In the genomic region with DNA sequence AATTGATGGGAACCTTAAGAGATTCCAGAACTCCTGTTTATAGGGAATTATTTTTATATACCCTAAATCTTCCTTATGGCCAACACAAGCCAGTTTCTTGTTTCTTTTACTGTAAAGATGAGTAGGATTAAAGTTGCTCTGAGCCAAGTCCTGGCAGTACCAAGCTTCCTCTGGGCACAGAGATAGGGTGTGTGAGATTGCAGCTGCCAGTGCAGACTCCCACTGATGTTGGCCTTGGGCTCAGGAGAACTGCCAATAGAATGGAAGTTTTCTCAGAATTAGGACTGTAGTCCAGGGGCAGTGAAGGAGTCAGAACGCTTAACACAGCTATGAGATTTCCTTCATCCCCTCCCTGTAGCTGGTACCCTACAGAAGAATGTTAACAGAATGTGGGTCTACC, we compare ENCODE assay signal across 9 mouse cellular contexts. TPM values are rescaled to one million over a fixed set of nuclear protein-coding genes. Genes with fewer than 3 reads are reported as not detected.
A peak's percentile ranks its signal among the peaks of the same experiment; 100 is the strongest.
DNase-seq lines count a peak whose midpoint lies in the region; ATAC-seq and TF ChIP-seq lines count a peak whose summit lies in the region.
"Had no signal": no experiment of that assay in that cellular context is flagged by ENCODE, and none has a peak within 500 bp of the region (broad histone marks: within the 10 kb centered on the region; RNA-seq: fewer than 3 reads in every experiment).

No protein-coding gene starts in this region.

- WGBS in liver, embryonic 12.5 days (ENCODE audit: insufficient replicate concordance) = 67% methylated on average over 1 of the region's 1 CpGs

- peak overlapping the region; percentile 99 for H3K27ac ChIP-seq in gastrocnemius, adult 2 months
- no peak overlapping the region for H3K27ac ChIP-seq in testis, adult 2 months (ENCODE audit: control insufficient read depth, insufficient read depth, low read depth, low read length)
- no peak overlapping the region for H3K27ac ChIP-seq in liver, embryonic 12.5 days

- no peak for TF ChIP-seq CTCF in gastrocnemius, adult 2 months (IDR thresholded peaks at IDR 0.05)
- no peak for TF ChIP-seq CTCF in testis, adult 2 months (IDR thresholded peaks at IDR 0.05; ENCODE audit: control insufficient read depth, insufficient read depth, insufficient replicate concordance, low read depth, low read length)

- no peak for ATAC-seq in liver, embryonic 12.5 days
- ATAC-seq in inflammation-experienced regulatory T-cells, adult 6 months = no peak

- no peaks in the 10 kb centered on the region for H3K27me3 ChIP-seq in testis, adult 2 months (ENCODE audit: control insufficient read depth, insufficient read depth, low read length)
- no peaks in the 10 kb centered on the region for H3K27me3 ChIP-seq in liver, embryonic 12.5 days (replicated peaks)

- no peak for TF ChIP-seq POLR2A in testis, adult 2 months (IDR thresholded peaks at IDR 0.05; ENCODE audit: control insufficient read depth, low read depth, low read length)

- intact Hi-C loops in gastrocnemius, adult 2 months (cut with DNase I) = no loop called here
- intact Hi-C loops in left cerebral cortex, postnatal 10 days (cut with DNase I) = loop anchor here (2.0 kb wide), 1 partner anchor 53 kb away; the partner anchor contains the start of gene Armc7

- no peak for DNase-seq in gastrocnemius, adult 2 months
- DNase-seq in gastrocnemius, adult 18-20 months (ENCODE audit: low spot score) = no peak
- DNase-seq in testis, postnatal 10 days (ENCODE audit: low spot score) = no peak
- no peak for DNase-seq in gastrocnemius, postnatal 4 days (ENCODE audit: low spot score in 2 of 2)
- DNase-seq in left cerebral cortex, postnatal 10 days (ENCODE audit: extremely low spot score in 1 of 2, low spot score in 2 of 2) = no peak
- DNase-seq: layer of hippocampus, adult 9-11 months had no signal

- peak overlapping the region; percentile 99 for H3K4me2 ChIP-seq in liver, embryonic 12.5 days

- H3K9me3 ChIP-seq in liver, embryonic 12.5 days (replicated peaks) = no peaks in the 10 kb centered on the region

- H3K4me3 ChIP-seq in gastrocnemius, adult 2 months = peak overlapping the region; percentile 97
- peak overlapping the region; percentile 39; the same call in 1 of the 2 replicates for H3K4me3 ChIP-seq in testis, adult 2 months (ENCODE audit: control insufficient read depth, low read depth, low read length)
- peak overlapping the region; percentile 95 for H3K4me3 ChIP-seq in liver, embryonic 12.5 days

- H3K36me3 ChIP-seq in testis, adult 2 months (ENCODE audit: control insufficient read depth, insufficient read depth, low read length) = peaks cover 5% of the 10 kb centered on the region; the same call in 1 of the 2 replicates
- H3K36me3 ChIP-seq in liver, embryonic 12.5 days = peaks cover 31% of the 10 kb centered on the region

- H3K4me1 ChIP-seq in testis, adult 2 months (ENCODE audit: control insufficient read depth, insufficient read depth, low read length) = peaks cover 8% of the 10 kb centered on the region
- peaks cover 41% of the 10 kb centered on the region for H3K4me1 ChIP-seq in liver, embryonic 12.5 days

- peak overlapping the region; percentile 92 for H3K9ac ChIP-seq in liver, embryonic 12.5 days

RNA-seq across cellular contexts. Expression of gene Kctd2, which starts 1.4 kb away (rescaled TPM):
- 10 to 100 TPM; 14.8 to 22.3 TPM for total RNA-seq in gastrocnemius, adult 2 months (2021)
- total RNA-seq in gastrocnemius, adult 18-20 months (2021) = 10 to 100 TPM; 15.9 to 17.7 TPM
- polyA plus RNA-seq in testis, adult 2 months (2012; rRNA removed) = 11.8 and 13.6 TPM in 2 replicates
- polyA plus RNA-seq in liver, embryonic 12.5 days (2016; fragmentation: Nextera tagmentation; extraction: Ambion mirVana) = 8.6 and 9.3 TPM in 2 replicates
- 10 to 100 TPM in 2 of 3 experiments, 1 to 10 TPM in 1; 5.6 to 15.7 (median 14.9) TPM for polyA plus RNA-seq in inflammation-experienced regulatory T-cells, adult 6 months (2017; shearing (Covaris generic))
- 10 to 100 TPM; 21.4 to 21.6 TPM for total RNA-seq in gastrocnemius, postnatal 4 days (2021)
- 10 to 100 TPM; 54.3 to 55.7 TPM for total RNA-seq in left cerebral cortex, postnatal 10 days (2021)

RNA-seq across cellular contexts. Expression of gene Atp5h, which starts 1.6 kb away (rescaled TPM):
- 100 to 1,000 TPM; 680 to 956 TPM for total RNA-seq in gastrocnemius, adult 2 months (2021)
- 100 to 1,000 TPM; 772 to 857 TPM for total RNA-seq in gastrocnemius, adult 18-20 months (2021)
- 145 and 166 TPM in 2 replicates for polyA plus RNA-seq in testis, adult 2 months (2012; rRNA removed)
- polyA plus RNA-seq in liver, embryonic 12.5 days (2016; fragmentation: Nextera tagmentation; extraction: Ambion mirVana) = 624 and 630 TPM in 2 replicates
- 100 to 1,000 TPM; 696 to 777 (median 721) TPM for polyA plus RNA-seq in inflammation-experienced regulatory T-cells, adult 6 months (2017; shearing (Covaris generic))
- 100 to 1,000 TPM; 763 to 790 TPM for total RNA-seq in gastrocnemius, postnatal 4 days (2021)
- total RNA-seq in left cerebral cortex, postnatal 10 days (2021) = 100 to 1,000 TPM; 399 to 414 TPM

RNA-seq across cellular contexts. Expression of gene Mrpl58, which starts 17.8 kb away (rescaled TPM):
- 10 to 100 TPM; 79.2 to 99.2 TPM for total RNA-seq in gastrocnemius, adult 2 months (2021)
- total RNA-seq in gastrocnemius, adult 18-20 months (2021) = 10 to 100 TPM; 90.3 to 95.5 TPM
- polyA plus RNA-seq in testis, adult 2 months (2012; rRNA removed) = 13.9 and 18.0 TPM in 2 replicates
- polyA plus RNA-seq in liver, embryonic 12.5 days (2016; fragmentation: Nextera tagmentation; extraction: Ambion mirVana) = 116 and 120 TPM in 2 replicates
- polyA plus RNA-seq in inflammation-experienced regulatory T-cells, adult 6 months (2017; shearing (Covaris generic)) = 100 to 1,000 TPM; 173 to 208 (median 179) TPM
- 10 to 100 TPM; 89.6 to 94.0 TPM for total RNA-seq in gastrocnemius, postnatal 4 days (2021)
- total RNA-seq in left cerebral cortex, postnatal 10 days (2021) = 10 to 100 TPM; 96.2 to 98.8 TPM

RNA-seq across cellular contexts. Expression of gene Trim80, which starts 19.0 kb away (rescaled TPM):
- not detected for total RNA-seq in gastrocnemius, adult 2 months (2021)
- total RNA-seq in gastrocnemius, adult 18-20 months (2021) = not detected
- 307 and 344 TPM in 2 replicates for polyA plus RNA-seq in testis, adult 2 months (2012; rRNA removed)
- 0.18 and 0.22 TPM in 2 replicates for polyA plus RNA-seq in liver, embryonic 12.5 days (2016; fragmentation: Nextera tagmentation; extraction: Ambion mirVana)
- not detected for polyA plus RNA-seq in inflammation-experienced regulatory T-cells, adult 6 months (2017; shearing (Covaris generic))
- total RNA-seq in gastrocnemius, postnatal 4 days (2021) = not detected
- under 1 TPM in 1 of 2 experiments, not detected in 1; 0.24 TPM for total RNA-seq in left cerebral cortex, postnatal 10 days (2021)

RNA-seq across cellular contexts. Expression of gene Cdr2l, which starts 39.6 kb away (rescaled TPM):
- 1 to 10 TPM; 1.5 to 2.0 TPM for total RNA-seq in gastrocnemius, adult 2 months (2021)
- total RNA-seq in gastrocnemius, adult 18-20 months (2021) = 1 to 10 TPM; 1.2 to 1.5 TPM
- polyA plus RNA-seq in testis, adult 2 months (2012; rRNA removed) = 5.2 TPM in 2 replicates
- polyA plus RNA-seq in liver, embryonic 12.5 days (2016; fragmentation: Nextera tagmentation; extraction: Ambion mirVana) = 4.2 TPM in 2 replicates
- polyA plus RNA-seq in inflammation-experienced regulatory T-cells, adult 6 months (2017; shearing (Covaris generic)) = not detected
- total RNA-seq in gastrocnemius, postnatal 4 days (2021) = 10 to 100 TPM; 19.4 to 22.2 TPM
- total RNA-seq in left cerebral cortex, postnatal 10 days (2021) = 10 to 100 TPM; 15.2 to 17.2 TPM

Comparison
In these comparisons a context has a peak if more than half of its experiments do, and no peak if none do; other contexts are left out.
1. H3K4me3 ChIP-seq: peak in every context shown above with its lines; median percentile 97 in gastrocnemius, adult 2 months; 95 in liver, embryonic 12.5 days; 39 in testis, adult 2 months.